Mouse (Mus musculus): Measurements from ENCODE around the gene Afap1l2. TPM values are rescaled to one million over a fixed set of nuclear protein-coding genes. Genes with fewer than 3 reads are reported as not detected.

Afap1l2 gene
- polyA plus RNA-seq, 1 experiment from 2014 or later: 2.6 TPM

DNA sequence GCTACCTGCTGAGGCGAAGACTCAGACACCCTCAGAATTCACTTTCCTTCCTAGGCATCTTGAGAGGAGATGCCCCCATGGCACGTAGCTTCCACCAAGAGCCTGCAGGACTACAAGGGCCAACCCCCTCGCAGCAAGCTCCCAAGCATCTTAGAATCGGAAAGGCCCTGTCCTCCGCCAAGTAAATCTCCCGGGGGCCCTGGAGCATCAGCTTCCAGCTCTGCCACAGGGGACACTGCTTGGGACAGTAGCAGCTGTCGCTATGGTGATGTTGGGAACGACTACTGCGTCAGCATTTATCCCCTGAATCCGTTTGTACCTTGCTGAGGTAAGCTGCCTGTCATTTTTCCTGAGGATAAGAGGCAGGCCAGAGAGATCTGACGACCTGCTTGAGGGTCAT is 97.5 kb downstream of the Afap1l2 start:
- Histone ChIP-seq H3K27ac (no peak overlapping the region), H3K9ac (no peak overlapping the region), H3K4me3 (no peak overlapping the region), H3K9me3 (replicated peaks) (no peaks in the 10 kb centered on the region), H3K27me3 (no peaks in the 10 kb centered on the region), H3K4me1 (replicated peaks) (peaks cover 3% of the 10 kb centered on the region; the same call in 1 of the 2 replicates), H3K36me3 (no peaks in the 10 kb centered on the region), H3K4me2 (no peak overlapping the region)
- 56% methylated on average over 11 of the region's 11 CpGs for WGBS
- no peak for ATAC-seq (replicated peaks; ENCODE audit: insufficient number of reproducible peaks, insufficient read depth, low FRiP score, low read depth)

DNA sequence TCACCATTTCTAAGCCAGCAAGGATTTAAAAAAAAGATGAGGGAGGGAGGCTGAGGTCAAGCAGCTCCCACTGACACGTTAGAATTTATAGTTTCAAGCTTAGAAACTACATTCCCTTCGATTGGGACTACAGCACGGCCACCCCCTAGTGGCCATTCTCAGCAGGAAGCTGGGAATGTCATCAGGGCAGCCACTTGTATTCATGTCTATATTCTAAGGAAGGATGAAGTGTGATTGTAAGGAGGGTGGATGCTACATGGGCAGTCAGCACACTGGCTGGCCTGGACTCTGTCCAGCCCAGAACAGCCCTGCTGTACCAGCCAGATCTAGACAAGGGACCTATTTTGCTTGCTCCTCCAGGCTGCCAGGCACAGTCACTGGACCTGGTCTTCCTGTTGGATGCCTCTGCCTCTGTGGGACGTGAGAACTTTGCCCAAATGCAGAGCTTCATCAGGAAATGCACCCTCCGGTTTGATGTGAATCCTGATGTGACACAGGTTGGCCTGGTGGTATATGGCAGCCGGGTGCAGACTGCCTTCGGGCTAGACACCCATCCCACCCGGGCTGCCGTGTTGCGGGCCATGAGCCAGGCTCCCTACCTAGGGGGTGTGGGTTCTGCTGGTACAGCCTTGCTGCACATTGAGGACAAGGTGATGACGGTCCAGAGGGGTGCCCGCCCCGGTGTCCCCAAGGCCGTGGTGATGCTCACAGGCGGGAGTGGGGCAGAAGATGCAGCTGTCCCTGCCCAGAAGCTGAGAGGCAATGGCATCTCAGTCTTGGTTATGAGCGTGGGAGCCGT is 99.4 kb downstream of the Afap1l2 start:
- H3K9ac ChIP-seq: no peak overlapping the region
- no peak for ATAC-seq (replicated peaks; ENCODE audit: insufficient number of reproducible peaks, insufficient read depth, low FRiP score, low read depth)
- H3K27ac ChIP-seq: no peak overlapping the region
- H3K36me3 ChIP-seq: no peaks in the 10 kb centered on the region
- H3K9me3 ChIP-seq (replicated peaks): no peaks in the 10 kb centered on the region
- H3K4me2 ChIP-seq: no peak overlapping the region
- H3K4me3 ChIP-seq: no peak overlapping the region
- 69% methylated on average over 17 of the region's 17 CpGs for WGBS
- no peaks in the 10 kb centered on the region for H3K27me3 ChIP-seq
- peaks cover 3% of the 10 kb centered on the region; the same call in 1 of the 2 replicates for H3K4me1 ChIP-seq (replicated peaks)

DNA sequence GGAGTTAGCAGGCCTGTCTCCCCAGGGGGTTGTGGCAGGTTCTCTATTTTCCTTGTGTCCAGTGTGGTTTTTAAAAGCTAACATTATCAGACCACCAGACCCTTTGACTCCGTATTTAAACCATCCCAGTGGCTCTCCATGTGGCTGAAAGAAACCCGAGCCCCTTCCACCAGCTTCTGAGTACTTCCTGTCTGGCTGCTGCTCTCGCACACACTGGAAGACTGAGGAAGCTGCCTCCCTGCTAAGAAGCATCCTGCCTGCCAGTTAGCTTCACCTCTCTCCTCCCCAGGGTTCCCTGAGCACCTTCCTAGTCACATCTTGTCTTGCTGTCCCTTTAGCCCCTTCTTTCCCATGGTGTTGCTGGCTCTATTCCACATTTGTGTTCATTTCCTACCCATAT is 100.2 kb downstream of the Afap1l2 start:
- H3K4me2 ChIP-seq: no peak overlapping the region
- no peak overlapping the region for H3K4me3 ChIP-seq
- H3K36me3 ChIP-seq: no peaks in the 10 kb centered on the region
- H3K27ac ChIP-seq: no peak overlapping the region
- no peaks in the 10 kb centered on the region for H3K9me3 ChIP-seq (replicated peaks)
- H3K9ac ChIP-seq: no peak overlapping the region
- no peak for ATAC-seq (replicated peaks; ENCODE audit: insufficient number of reproducible peaks, insufficient read depth, low FRiP score, low read depth)
- 39% methylated on average over 3 of the region's 3 CpGs for WGBS
- peaks cover 3% of the 10 kb centered on the region; the same call in 1 of the 2 replicates for H3K4me1 ChIP-seq (replicated peaks)
- no peaks in the 10 kb centered on the region for H3K27me3 ChIP-seq

- no peak for ATAC-seq (replicated peaks; ENCODE audit: insufficient number of reproducible peaks, insufficient read depth, low FRiP score, low read depth)
- no peak overlapping the region for H3K27ac ChIP-seq
- H3K4me2 ChIP-seq: no peak overlapping the region
- H3K27me3 ChIP-seq: 0 out of 2 replicates have a peak, but pooled peaks cover 5% of the 10 kb centered on the region
- peaks cover 3% of the 10 kb centered on the region; the same call in 1 of the 2 replicates for H3K4me1 ChIP-seq (replicated peaks)
- no peaks in the 10 kb centered on the region for H3K9me3 ChIP-seq (replicated peaks)
- H3K4me3 ChIP-seq: no peak overlapping the region
- WGBS: 78% methylated on average over 7 of the region's 7 CpGs
- H3K9ac ChIP-seq: no peak overlapping the region
- no peaks in the 10 kb centered on the region for H3K36me3 ChIP-seq
These were observed 102.6 kb downstream of the Afap1l2 start for GRCm38 (mm10) chr19:56905395-56905794.

GRCm38 (mm10) chr19:56904095-56904494 is 103.9 kb downstream of the Afap1l2 start:
- Histone ChIP-seq H3K4me1 (replicated peaks) (peaks cover 3% of the 10 kb centered on the region; the same call in 1 of the 2 replicates), H3K9ac (no peak overlapping the region), H3K36me3 (no peaks in the 10 kb centered on the region), H3K4me3 (no peak overlapping the region), H3K27ac (no peak overlapping the region), H3K9me3 (replicated peaks) (no peaks in the 10 kb centered on the region), H3K4me2 (no peak overlapping the region), H3K27me3 (0 out of 2 replicates have a peak, but pooled peaks cover 5% of the 10 kb centered on the region)
- 63% methylated on average over 3 of the region's 3 CpGs for WGBS
- ATAC-seq (replicated peaks; ENCODE audit: insufficient number of reproducible peaks, insufficient read depth, low FRiP score, low read depth): no peak

- Histone ChIP-seq H3K27ac (no peak overlapping the region), H3K36me3 (no peaks in the 10 kb centered on the region), H3K9ac (no peak overlapping the region), H3K9me3 (replicated peaks) (no peaks in the 10 kb centered on the region), H3K4me2 (no peak overlapping the region), H3K4me1 (replicated peaks) (no peaks in the 10 kb centered on the region), H3K27me3 (0 out of 2 replicates have a peak, but pooled peaks cover 5% of the 10 kb centered on the region), H3K4me3 (no peak overlapping the region)
- no peak for ATAC-seq (replicated peaks; ENCODE audit: insufficient number of reproducible peaks, insufficient read depth, low FRiP score, low read depth)
- WGBS: 86% methylated on average over 16 of the region's 16 CpGs
These were observed 110.4 kb downstream of the Afap1l2 start for GRCm38 (mm10) chr19:56897654-56898053.

DNA sequence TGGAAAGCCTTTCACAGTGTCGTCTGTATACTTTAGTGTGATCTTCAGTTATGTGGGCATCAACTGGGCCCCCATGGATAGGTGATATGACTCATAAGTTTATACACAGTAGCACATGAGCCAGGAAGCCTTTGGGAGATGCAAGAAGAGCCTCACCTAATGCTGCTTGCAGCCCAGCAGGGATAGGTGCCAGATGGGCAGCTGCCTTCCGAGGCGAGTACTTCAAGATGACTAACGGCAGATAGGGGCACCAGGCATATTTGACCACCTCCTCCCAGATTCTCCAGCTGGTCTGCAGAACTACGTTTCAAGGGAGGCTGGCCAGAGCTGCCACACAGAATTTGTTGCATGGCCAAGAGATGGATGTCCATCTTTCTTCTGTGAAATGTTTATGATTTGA is 114.7 kb downstream of the Afap1l2 start:
- Histone ChIP-seq H3K9me3 (replicated peaks) (no peaks in the 10 kb centered on the region), H3K27me3 (no peaks in the 10 kb centered on the region), H3K36me3 (no peaks in the 10 kb centered on the region), H3K4me2 (no peak overlapping the region), H3K9ac (no peak overlapping the region), H3K4me3 (no peak overlapping the region), H3K4me1 (replicated peaks) (no peaks in the 10 kb centered on the region), H3K27ac (no peak overlapping the region)
- WGBS: 72% methylated on average over 5 of the region's 5 CpGs
- no peak for ATAC-seq (replicated peaks; ENCODE audit: insufficient number of reproducible peaks, insufficient read depth, low FRiP score, low read depth)

- H3K9ac ChIP-seq: no peak overlapping the region
- H3K27ac ChIP-seq: no peak overlapping the region
- H3K4me3 ChIP-seq: no peak overlapping the region
- no peaks in the 10 kb centered on the region for H3K27me3 ChIP-seq
- no peak for ATAC-seq (replicated peaks; ENCODE audit: insufficient number of reproducible peaks, insufficient read depth, low FRiP score, low read depth)
- WGBS: 80% methylated on average over 5 of the region's 5 CpGs
- no peaks in the 10 kb centered on the region for H3K9me3 ChIP-seq (replicated peaks)
- H3K36me3 ChIP-seq: no peaks in the 10 kb centered on the region
- no peaks in the 10 kb centered on the region for H3K4me1 ChIP-seq (replicated peaks)
- H3K4me2 ChIP-seq: no peak overlapping the region
These were observed 115.4 kb downstream of the Afap1l2 start for GRCm38 (mm10) chr19:56892586-56892985.

- WGBS: 45% methylated on average over 2 of the region's 2 CpGs
- H3K27me3 ChIP-seq: no peaks in the 10 kb centered on the region
- H3K4me3 ChIP-seq: no peak overlapping the region
- H3K4me1 ChIP-seq (replicated peaks): no peaks in the 10 kb centered on the region
- no peaks in the 10 kb centered on the region for H3K36me3 ChIP-seq
- no peaks in the 10 kb centered on the region for H3K9me3 ChIP-seq (replicated peaks)
- ATAC-seq (replicated peaks; ENCODE audit: insufficient number of reproducible peaks, insufficient read depth, low FRiP score, low read depth): no peak
- H3K27ac ChIP-seq: no peak overlapping the region
- no peak overlapping the region for H3K4me2 ChIP-seq
- no peak overlapping the region for H3K9ac ChIP-seq
These were observed 116.6 kb downstream of the Afap1l2 start for GRCm38 (mm10) chr19:56891438-56891837.

DNA sequence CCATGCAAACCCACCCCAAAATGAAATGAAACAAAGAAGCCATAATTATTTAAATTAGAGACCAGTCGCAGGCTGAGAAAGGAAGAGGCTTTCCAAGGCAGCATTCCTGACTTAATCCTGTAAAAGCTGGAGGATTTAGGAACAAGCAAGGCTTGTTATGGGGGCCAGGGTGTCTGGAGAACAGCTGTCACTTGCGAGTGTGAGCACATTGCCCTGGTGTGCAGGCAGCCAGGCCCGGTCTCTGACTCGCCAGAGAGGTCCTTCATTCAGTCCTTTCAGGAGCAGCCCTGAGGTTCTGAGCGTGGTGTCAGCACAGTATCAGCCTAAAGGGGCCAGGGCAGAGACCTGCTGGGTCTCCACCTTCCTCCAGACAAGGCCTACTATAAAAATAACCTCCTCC is 119.4 kb downstream of the Afap1l2 start:
- Histone ChIP-seq H3K4me2 (no peak overlapping the region), H3K9ac (no peak overlapping the region), H3K9me3 (replicated peaks) (no peaks in the 10 kb centered on the region), H3K27me3 (no peaks in the 10 kb centered on the region), H3K36me3 (no peaks in the 10 kb centered on the region), H3K4me3 (no peak overlapping the region), H3K27ac (no peak overlapping the region), H3K4me1 (replicated peaks) (peaks cover 2% of the 10 kb centered on the region)
- ATAC-seq (replicated peaks; ENCODE audit: insufficient number of reproducible peaks, insufficient read depth, low FRiP score, low read depth): no peak
- 44% methylated on average over 5 of the region's 5 CpGs for WGBS

DNA sequence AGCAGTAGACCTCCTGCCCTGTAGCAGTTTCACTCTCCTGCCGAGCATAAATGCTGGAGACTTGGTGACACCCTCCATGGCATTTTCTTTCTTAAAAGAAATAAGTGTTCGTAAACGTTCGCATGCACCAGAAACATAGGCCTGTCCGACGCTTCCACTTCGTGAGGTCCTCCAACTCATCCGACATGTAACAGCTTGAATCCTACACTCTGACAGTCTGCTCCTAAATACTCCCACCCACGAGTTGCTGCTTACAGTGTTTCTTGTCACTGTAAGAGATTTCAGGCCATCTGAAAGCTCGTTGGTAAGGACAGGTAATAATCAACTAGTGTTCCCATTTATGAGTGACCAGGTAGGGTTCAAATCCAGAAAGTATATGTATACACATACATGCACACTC is 120.1 kb downstream of the Afap1l2 start:
- Histone ChIP-seq H3K9me3 (replicated peaks) (no peaks in the 10 kb centered on the region), H3K4me2 (no peak overlapping the region), H3K27ac (no peak overlapping the region), H3K27me3 (no peaks in the 10 kb centered on the region), H3K9ac (no peak overlapping the region), H3K36me3 (no peaks in the 10 kb centered on the region), H3K4me3 (no peak overlapping the region), H3K4me1 (replicated peaks) (peaks cover 9% of the 10 kb centered on the region)
- ATAC-seq (replicated peaks; ENCODE audit: insufficient number of reproducible peaks, insufficient read depth, low FRiP score, low read depth): no peak
- 71% methylated on average over 10 of the region's 10 CpGs for WGBS

DNA sequence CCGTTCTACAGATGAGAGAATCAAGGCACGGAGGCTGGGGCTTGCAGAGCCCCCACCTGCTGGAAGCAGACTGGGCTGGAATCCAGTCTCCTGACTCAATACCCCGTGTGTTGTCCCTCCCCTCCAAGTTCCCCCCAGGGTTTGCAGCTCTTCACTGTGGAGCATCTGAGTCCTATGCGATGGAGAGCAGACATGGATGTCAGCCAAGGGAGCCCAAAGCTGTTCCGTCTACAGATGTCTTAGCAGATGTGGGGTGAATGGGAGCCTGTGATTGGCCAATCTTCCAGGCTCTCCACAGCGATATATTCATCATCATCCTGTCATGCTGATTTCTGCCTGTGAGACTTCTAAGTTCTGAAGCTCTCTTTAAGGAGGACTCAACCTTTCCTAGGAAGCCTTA is 130.7 kb downstream of the Afap1l2 start:
- H3K27me3 ChIP-seq: peaks cover 69% of the 10 kb centered on the region
- no peak for ATAC-seq (replicated peaks; ENCODE audit: insufficient number of reproducible peaks, insufficient read depth, low FRiP score, low read depth)

More for the DNA sequence above, 130.7 kb downstream of the Afap1l2 start:
- Histone ChIP-seq H3K4me2 (no peak overlapping the region), H3K9me3 (replicated peaks) (no peaks in the 10 kb centered on the region), H3K4me1 (replicated peaks) (peaks cover 14% of the 10 kb centered on the region), H3K9ac (no peak overlapping the region), H3K4me3 (no peak overlapping the region), H3K36me3 (no peaks in the 10 kb centered on the region), H3K27ac (no peak overlapping the region)
- WGBS: 49% methylated on average over 6 of the region's 6 CpGs

Measured in heart, embryonic 15.5 days (tissue).